Mouse (Mus musculus) hindbrain, postnatal 0 days (tissue): ENCODE measurements around the gene Shisa9. TPM values are rescaled to one million over a fixed set of nuclear protein-coding genes. Genes with fewer than 3 reads are reported as not detected.

Source experiments
- ATAC-seq: fragments of 200-750 bp; cut with Nextera tagmentation; 2 replicates; pipeline ENCODE4 v1.8.0; 2017; ENCODE audit warnings: mild to moderate bottlenecking, moderate TSS enrichment, moderate library complexity
- DNase-seq: peaks from one replicate; pipeline ENCODE4 v3.0.0-alpha.2; 2015; ENCODE audit warnings: low spot score
- H3K27ac ChIP-seq: fragments of 300-500 bp; sonication (generic); 2 replicates; pipeline ENCODE4 v1.5.1; 2014; ENCODE audit warnings: mild to moderate bottlenecking
- H3K27me3 ChIP-seq: fragments of 300-500 bp; sonication (generic); 2 replicates; pipeline ENCODE4 v1.6.1; 2014; ENCODE audit warnings: low read length, mixed read lengths; ENCODE audit not compliant: insufficient read depth
- H3K36me3 ChIP-seq: fragments of 300-500 bp; sonication (generic); 2 replicates; pipeline ENCODE4 v1.6.1; 2014; ENCODE audit warnings: low read length, mixed read lengths; ENCODE audit not compliant: insufficient read depth
- H3K4me1 ChIP-seq: fragments of 300-500 bp; sonication (generic); 2 replicates; pipeline ENCODE4 v1.6.1; 2014; ENCODE audit warnings: antibody characterized with exemption, low read length, mixed read lengths; ENCODE audit not compliant: insufficient read depth
- H3K4me2 ChIP-seq: fragments of 300-500 bp; sonication (generic); 2 replicates; pipeline ENCODE4 v1.6.1; 2014; ENCODE audit warnings: low read depth, mild to moderate bottlenecking, low read length, moderate library complexity, mixed read lengths
- H3K4me3 ChIP-seq: fragments of 300-500 bp; sonication (generic); 2 replicates; pipeline ENCODE4 v1.5.1; 2014; ENCODE audit warnings: low read length
- H3K9ac ChIP-seq: fragments of 300-500 bp; sonication (generic); replicated peaks from 2 replicates; pipeline ENCODE4 v1.6.1; 2014; ENCODE audit warnings: mild to moderate bottlenecking, low read length, moderate library complexity, mixed read lengths
- H3K9me3 ChIP-seq: fragments of 300-500 bp; sonication (generic); 2 replicates; pipeline ENCODE4 v1.6.1; 2016; ENCODE audit warnings: low read length, mixed read lengths
- CTCF ChIP-seq: IDR thresholded peaks from 2 replicates; pipeline ENCODE4 v1.5.1; 2016; ENCODE audit warnings: antibody characterized with exemption, control low read depth, low read depth
- WGBS: fragments of 180-500 bp; shearing (Covaris S2); extraction: QIAGEN DNeasy Blood & Tissue Kit; methylation state at CpG from one replicate; pipeline ENCODE4 v1.1.7; 2014; 5-methylcytosine and 5-hydroxymethylcytosine counted together
- polyA plus RNA-seq: library from polyadenylated mRNA; unstranded; fragments of >200 nt; fragmentation: Nextera tagmentation; extraction: Ambion mirVana; gene quantifications from 2 replicates; pipeline ENCODE4 v1.2.1, GENCODE M21; 2015
- total RNA-seq: library from RNA; depleted of rRNA; stranded (reverse); fragments of >200 nt; gene quantifications from 2 replicates; pipeline ENCODE4 v1.2.3, GENCODE M21; 2014

Shisa9 gene
- total and polyA plus RNA-seq, 2 experiments from 2014 or later = 22.5 to 85.6 TPM

- no peak overlapping the region for H3K4me2 ChIP-seq
- no peak overlapping the region for H3K9ac ChIP-seq
- no peak for TF ChIP-seq CTCF
- no peaks in the 10 kb centered on the region for H3K27me3 ChIP-seq
- no peak overlapping the region for H3K4me3 ChIP-seq
- ATAC-seq (no peak), DNase-seq (no peak)
- WGBS = 85% methylated on average over 2 of the region's 2 CpGs
- H3K36me3 ChIP-seq = no peaks in the 10 kb centered on the region
- no peaks in the 10 kb centered on the region for H3K4me1 ChIP-seq
- no peaks in the 10 kb centered on the region for H3K9me3 ChIP-seq
- no peak overlapping the region for H3K27ac ChIP-seq
Measured at GRCm38 (mm10) chr16:12203055-12203454, 219.1 kb downstream of the Shisa9 start.

DNA sequence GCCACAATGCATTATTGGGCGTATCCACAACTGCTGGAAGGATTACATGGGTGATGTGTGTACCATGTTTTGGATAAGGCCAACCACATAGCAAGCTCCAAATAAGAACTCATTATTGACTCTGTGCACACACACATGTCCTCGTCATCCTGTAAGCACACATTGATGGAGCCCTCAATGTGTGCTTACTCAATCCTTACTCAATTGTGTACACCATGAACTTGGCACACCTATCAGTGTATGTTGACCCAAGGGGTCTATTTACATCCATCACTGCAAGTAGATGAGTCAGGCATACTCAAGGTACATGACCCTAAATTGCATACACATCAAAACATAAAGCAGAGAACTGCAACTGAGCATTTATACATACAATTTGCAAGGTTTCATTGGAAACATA, 220.5 kb downstream of the Shisa9 start:
- ATAC-seq (no peak), DNase-seq (no peak)
- WGBS = 83% methylated on average over 2 of the region's 2 CpGs
- no peak overlapping the region for H3K4me3 ChIP-seq
- H3K36me3 ChIP-seq = no peaks in the 10 kb centered on the region
- no peak overlapping the region for H3K9ac ChIP-seq
- H3K9me3 ChIP-seq = no peaks in the 10 kb centered on the region
- no peak overlapping the region for H3K27ac ChIP-seq
- H3K27me3 ChIP-seq = no peaks in the 10 kb centered on the region
- H3K4me1 ChIP-seq = no peaks in the 10 kb centered on the region
- TF ChIP-seq CTCF = no peak
- H3K4me2 ChIP-seq = no peak overlapping the region

- TF ChIP-seq CTCF = no peak
- H3K9me3 ChIP-seq = no peaks in the 10 kb centered on the region
- no peak overlapping the region for H3K9ac ChIP-seq
- H3K36me3 ChIP-seq = no peaks in the 10 kb centered on the region
- no peak overlapping the region for H3K4me3 ChIP-seq
- ATAC-seq (no peak), DNase-seq (no peak)
- H3K27ac ChIP-seq = no peak overlapping the region
- no peak overlapping the region for H3K4me2 ChIP-seq
- WGBS = 77% methylated on average over 1 of the region's 1 CpGs
- no peaks in the 10 kb centered on the region for H3K4me1 ChIP-seq
- H3K27me3 ChIP-seq = no peaks in the 10 kb centered on the region
Measured at GRCm38 (mm10) chr16:12206421-12206950, 222.6 kb downstream of the Shisa9 start.

GRCm38 (mm10) chr16:12206951-12207350, 223.0 kb downstream of the Shisa9 start:
- TF ChIP-seq CTCF = no peak
- Histone ChIP-seq H3K27me3 (no peaks in the 10 kb centered on the region), H3K36me3 (no peaks in the 10 kb centered on the region), H3K4me1 (no peaks in the 10 kb centered on the region), H3K4me2 (no peak overlapping the region), H3K4me3 (no peak overlapping the region), H3K9me3 (no peaks in the 10 kb centered on the region), H3K27ac (no peak overlapping the region), H3K9ac (no peak overlapping the region)
- WGBS = 91% methylated on average over 2 of the region's 2 CpGs
- DNase-seq (no peak), ATAC-seq (no peak)

DNA sequence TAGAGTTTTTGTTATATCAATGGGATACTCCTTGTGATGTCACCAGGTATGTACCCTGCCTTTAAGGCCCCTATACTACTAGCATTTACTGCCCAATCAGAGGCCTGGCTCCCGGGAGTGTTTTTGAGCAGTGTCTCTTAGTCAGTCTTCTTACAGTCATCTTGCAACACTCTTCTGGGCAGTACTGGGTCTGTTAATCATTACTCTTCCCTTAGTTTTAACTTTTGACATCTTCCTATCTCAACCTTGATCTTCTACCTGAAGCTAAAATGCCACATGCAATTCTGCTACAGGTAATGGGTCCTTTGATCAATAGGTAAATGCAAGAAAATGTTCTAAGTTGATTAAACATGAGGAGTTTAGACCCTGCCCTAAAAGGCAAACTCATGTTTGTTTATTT, 225.4 kb downstream of the Shisa9 start:
- no peak for TF ChIP-seq CTCF
- H3K27me3 ChIP-seq = no peaks in the 10 kb centered on the region
- ATAC-seq = no peak
- no peak for DNase-seq
- no peak overlapping the region for H3K4me3 ChIP-seq
- no peak overlapping the region for H3K4me2 ChIP-seq
- no peak overlapping the region for H3K9ac ChIP-seq
- H3K9me3 ChIP-seq = no peaks in the 10 kb centered on the region
- no peaks in the 10 kb centered on the region for H3K36me3 ChIP-seq
- 88% methylated on average over 1 of the region's 1 CpGs for WGBS
- H3K4me1 ChIP-seq = no peaks in the 10 kb centered on the region
- H3K27ac ChIP-seq = no peak overlapping the region

DNA sequence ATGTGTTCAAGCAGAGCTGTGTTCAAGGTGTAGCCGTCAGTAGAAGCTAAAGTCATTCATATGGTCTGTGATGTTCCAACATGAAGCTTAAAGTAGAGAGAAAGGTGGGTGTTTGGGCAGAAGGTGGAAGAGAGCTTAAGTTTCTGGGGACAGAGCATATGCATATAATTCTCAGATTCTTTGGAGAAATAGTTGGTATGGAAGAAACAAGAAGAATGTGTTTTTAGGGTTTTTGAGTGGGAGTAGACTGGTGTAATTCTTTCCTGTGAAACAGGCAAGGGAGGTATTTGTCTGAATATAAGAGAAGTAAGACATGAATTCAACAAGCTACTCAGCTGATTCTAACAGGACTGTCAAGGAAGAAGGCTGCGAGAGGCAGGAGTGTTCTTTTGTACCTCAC, 225.9 kb downstream of the Shisa9 start:
- Histone ChIP-seq H3K9ac (no peak overlapping the region), H3K4me2 (no peak overlapping the region), H3K9me3 (no peaks in the 10 kb centered on the region), H3K27me3 (no peaks in the 10 kb centered on the region), H3K4me3 (no peak overlapping the region), H3K27ac (no peak overlapping the region), H3K4me1 (no peaks in the 10 kb centered on the region), H3K36me3 (no peaks in the 10 kb centered on the region)
- DNase-seq = no peak
- no peak for TF ChIP-seq CTCF
- 90% methylated on average over 2 of the region's 2 CpGs for WGBS
- no peak for ATAC-seq

DNA sequence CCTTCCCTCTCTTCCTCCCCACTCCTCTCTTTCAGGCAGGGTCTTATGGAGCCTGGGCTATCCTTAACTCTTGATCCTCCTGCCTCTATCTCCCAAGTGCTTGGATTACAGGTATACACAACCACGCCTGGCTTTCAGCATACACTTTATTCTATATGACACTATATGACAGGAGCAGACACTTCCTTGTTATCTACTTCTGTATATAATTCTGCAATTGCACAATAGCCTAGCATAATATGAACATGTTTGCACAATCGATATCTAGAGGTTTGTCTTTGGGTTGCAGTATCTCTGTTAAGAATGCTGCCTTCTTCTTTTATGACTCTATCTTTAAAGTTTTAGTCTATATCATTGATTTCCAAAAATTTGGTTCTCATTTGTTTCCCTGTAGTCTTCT, 230.1 kb downstream of the Shisa9 start:
- Histone ChIP-seq H3K4me3 (no peak overlapping the region), H3K4me1 (no peaks in the 10 kb centered on the region; the same call in 1 of the 2 replicates), H3K9ac (no peak overlapping the region), H3K36me3 (no peaks in the 10 kb centered on the region), H3K4me2 (no peak overlapping the region), H3K9me3 (no peaks in the 10 kb centered on the region), H3K27me3 (no peaks in the 10 kb centered on the region), H3K27ac (no peak overlapping the region)
- ATAC-seq = no peak
- TF ChIP-seq CTCF = no peak
- no peak for DNase-seq
- 87% methylated on average over 2 of the region's 2 CpGs for WGBS
